Mouse (Mus musculus) hindbrain, embryonic 11.5 days (tissue): Measurements from ENCODE around the gene Olfr1062. TPM values are rescaled to one million over a fixed set of nuclear protein-coding genes. Genes with fewer than 3 reads are reported as not detected.
"Not testable (repeated sequence)": the region's sequence is repeated elsewhere in the genome, so short reads cannot be mapped to it uniquely, and the experiment has no call there.

Source experiments
- ATAC-seq: fragments of 200-750 bp; cut with Nextera tagmentation; 2 replicates; pipeline ENCODE4 v1.8.0; 2017; ENCODE audit warnings: mild to moderate bottlenecking, moderate TSS enrichment, moderate library complexity; ENCODE audit not compliant: low FRiP score
- DNase-seq: peaks from one replicate; pipeline ENCODE4 v3.0.0-alpha.2; 2015; ENCODE audit warnings: low spot score
- H3K27ac ChIP-seq: fragments of 300-500 bp; sonication (generic); 2 replicates; pipeline ENCODE4 v1.5.1; 2014; ENCODE audit warnings: mild to moderate bottlenecking, low read depth, low read length
- H3K27me3 ChIP-seq: fragments of 300-500 bp; sonication (generic); 2 replicates; pipeline ENCODE4 v1.6.1; 2014; ENCODE audit warnings: mild to moderate bottlenecking, low read length, moderate library complexity, mixed read lengths; ENCODE audit not compliant: control insufficient read depth, insufficient read depth
- H3K36me3 ChIP-seq: fragments of 300-500 bp; sonication (generic); 2 replicates; pipeline ENCODE4 v1.6.1; 2014; ENCODE audit warnings: mild to moderate bottlenecking, low read length, moderate library complexity, mixed read lengths; ENCODE audit not compliant: control insufficient read depth, insufficient read depth
- H3K4me1 ChIP-seq: fragments of 300-500 bp; sonication (generic); replicated peaks from 2 replicates; pipeline ENCODE4 v1.6.1; 2014; ENCODE audit warnings: low read length, mixed read lengths; ENCODE audit not compliant: control insufficient read depth, insufficient read depth
- H3K4me2 ChIP-seq: fragments of 300-500 bp; sonication (generic); replicated peaks from 2 replicates; pipeline ENCODE4 v1.6.1; 2014; ENCODE audit warnings: mild to moderate bottlenecking, low read depth, low read length
- H3K4me3 ChIP-seq: fragments of 300-500 bp; sonication (generic); 2 replicates; pipeline ENCODE4 v1.5.1; 2014; ENCODE audit warnings: low read depth, low read length
- H3K9ac ChIP-seq: fragments of 300-500 bp; sonication (generic); 2 replicates; pipeline ENCODE4 v1.6.1; 2014; ENCODE audit warnings: low read depth, low read length
- H3K9me3 ChIP-seq: fragments of 300-500 bp; sonication (generic); 2 replicates; pipeline ENCODE4 v1.6.1; 2016; ENCODE audit warnings: low read length; ENCODE audit not compliant: control insufficient read depth
- WGBS: fragments of 180-500 bp; shearing (Covaris S2); extraction: QIAGEN DNeasy Blood & Tissue Kit; methylation state at CpG from one replicate; pipeline ENCODE4 v1.1.7; 2014; 5-methylcytosine and 5-hydroxymethylcytosine counted together
- polyA plus RNA-seq: library from polyadenylated mRNA; unstranded; fragments of >200 nt; fragmentation: Nextera tagmentation; extraction: Ambion mirVana; gene quantifications from 2 replicates; pipeline ENCODE4 v1.2.1, GENCODE M21; 2014

Olfr1062 gene
- polyA plus RNA-seq = not detected in 2 replicates

DNA sequence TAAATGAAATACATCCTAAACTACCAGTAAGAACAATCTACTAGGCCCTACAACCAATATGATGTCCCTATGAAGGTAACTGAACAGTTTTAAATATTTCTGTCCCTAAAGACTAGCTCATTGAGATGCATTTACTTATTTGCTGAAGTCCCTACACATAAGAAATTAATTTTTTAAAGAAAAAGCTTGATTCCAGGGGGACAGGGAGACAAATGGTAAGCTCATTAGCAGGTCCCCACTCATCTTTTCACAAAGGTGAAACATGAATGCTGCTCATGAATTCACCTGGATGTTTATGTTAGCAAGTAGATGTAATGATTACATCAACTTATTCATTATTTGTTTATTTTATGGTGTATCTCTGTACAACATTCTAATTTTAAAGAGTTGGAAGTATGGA is at the start of gene Olfr1062:
TSS of gene Olfr1062 (minus strand) at position 101 of the 400 bp plus-strand sequence.
- H3K4me1 ChIP-seq, DNase-seq, ATAC-seq, H3K9ac ChIP-seq, H3K4me2 ChIP-seq, H3K36me3 ChIP-seq, H3K4me3 ChIP-seq, H3K9me3 ChIP-seq, H3K27me3 ChIP-seq, H3K27ac ChIP-seq: not testable (repeated sequence)

DNA sequence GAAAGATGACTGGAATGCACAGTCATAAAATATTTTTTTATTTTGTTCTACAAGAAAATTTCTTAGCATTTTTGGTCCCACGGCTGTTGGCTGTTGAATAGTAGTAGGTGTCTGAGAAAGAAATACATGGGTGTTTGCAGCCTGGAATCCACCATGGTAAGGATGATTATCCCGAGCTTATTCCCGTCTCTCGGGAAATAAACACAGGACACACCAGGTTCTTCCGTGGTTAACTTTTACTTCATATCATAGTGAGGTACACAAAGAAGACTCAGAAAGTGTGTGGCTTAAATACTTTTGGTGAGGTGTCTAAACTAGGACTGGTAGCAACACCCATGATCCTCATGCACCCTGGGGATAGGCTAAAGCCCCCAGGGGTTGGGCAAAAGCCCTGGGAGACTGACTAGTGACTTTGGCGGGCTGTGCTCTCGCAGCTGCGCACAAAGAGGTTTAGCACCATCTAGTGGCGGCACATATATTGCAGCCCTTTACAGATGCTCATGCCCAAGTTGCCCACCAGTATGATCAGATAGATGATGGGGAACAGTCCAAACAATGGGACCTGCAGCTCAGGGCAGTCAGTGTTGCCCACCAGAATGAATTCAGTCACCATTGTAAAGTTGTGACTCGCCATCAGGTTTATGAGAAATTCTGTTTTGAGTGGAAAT is 38.0 kb upstream of the Olfr1062 start:
- H3K36me3 ChIP-seq = no peaks in the 10 kb centered on the region
- no peak overlapping the region for H3K27ac ChIP-seq
- no peak overlapping the region for H3K4me2 ChIP-seq
- H3K9ac ChIP-seq = no peak overlapping the region
- no peaks in the 10 kb centered on the region for H3K9me3 ChIP-seq
- ATAC-seq (peak; percentile 86), DNase-seq (peak; percentile 74)
- 39% methylated on average over 10 of the region's 10 CpGs for WGBS
- H3K4me3 ChIP-seq = no peak overlapping the region
- no peaks in the 10 kb centered on the region for H3K27me3 ChIP-seq
- no peaks in the 10 kb centered on the region for H3K4me1 ChIP-seq

DNA sequence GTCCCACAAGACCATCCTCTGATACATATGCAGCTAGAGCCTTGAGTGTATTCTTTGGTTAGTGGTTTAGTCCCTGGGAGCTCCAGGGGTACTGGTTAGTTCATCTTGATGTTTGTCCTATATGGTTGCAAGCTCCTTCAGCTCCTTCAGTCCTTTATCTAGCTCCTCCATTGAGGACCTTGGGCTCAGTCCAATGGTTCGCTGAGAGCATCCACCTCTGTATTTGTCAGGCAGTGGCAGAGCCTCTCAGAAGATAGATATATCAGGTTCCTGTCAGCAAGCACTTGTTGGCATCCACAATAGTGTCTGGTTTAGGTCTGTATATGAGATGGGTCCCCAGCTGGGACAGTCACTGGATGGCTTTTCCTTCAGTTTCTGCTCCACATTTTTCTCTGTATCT is 33.9 kb upstream of the Olfr1062 start:
- no peak overlapping the region for H3K4me2 ChIP-seq
- no peaks in the 10 kb centered on the region for H3K36me3 ChIP-seq
- 81% methylated on average over 1 of the region's 1 CpGs for WGBS
- no peak overlapping the region for H3K9ac ChIP-seq
- H3K27ac ChIP-seq = no peak overlapping the region
- no peaks in the 10 kb centered on the region for H3K9me3 ChIP-seq
- H3K27me3 ChIP-seq = no peaks in the 10 kb centered on the region
- no peak for ATAC-seq
- no peak for DNase-seq
- H3K4me1 ChIP-seq = no peaks in the 10 kb centered on the region
- no peak overlapping the region for H3K4me3 ChIP-seq

DNA sequence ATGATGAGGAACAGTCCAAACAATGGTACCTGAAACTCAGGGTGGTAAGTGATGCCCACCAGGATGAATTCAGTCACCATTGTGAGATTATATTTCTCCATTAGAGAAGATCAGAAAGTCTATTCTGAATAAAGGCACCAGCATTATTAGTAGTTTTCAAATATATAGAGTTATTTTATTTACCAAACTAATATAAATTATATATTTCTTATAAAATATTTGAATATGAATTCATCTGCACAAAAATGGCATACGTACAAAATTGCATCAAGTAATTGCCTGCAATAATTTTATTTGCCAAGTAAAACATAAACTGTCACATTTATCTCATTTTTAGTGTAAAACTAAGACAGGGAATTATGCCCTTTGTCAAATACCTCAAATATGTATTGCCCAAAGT is 29.6 kb upstream of the Olfr1062 start, which contains the start of gene Olfr1066:
TSS of gene Olfr1066 (minus strand) at position 101 of the 400 bp plus-strand sequence.
- no peaks in the 10 kb centered on the region for H3K27me3 ChIP-seq
- ATAC-seq (no peak), DNase-seq (no peak)
- 92% methylated on average over 1 of the region's 1 CpGs for WGBS
- no peak within 1 kb of the TSS for H3K4me2 ChIP-seq
- no peak within 1 kb of the TSS for H3K9ac ChIP-seq
- H3K36me3 ChIP-seq = no peaks in the 10 kb centered on the region
- no peaks in the 10 kb centered on the region for H3K4me1 ChIP-seq
- no peak within 1 kb of the TSS for H3K27ac ChIP-seq
- H3K4me3 ChIP-seq = no peak within 1 kb of the TSS
- H3K9me3 ChIP-seq = no peaks in the 10 kb centered on the region

DNA sequence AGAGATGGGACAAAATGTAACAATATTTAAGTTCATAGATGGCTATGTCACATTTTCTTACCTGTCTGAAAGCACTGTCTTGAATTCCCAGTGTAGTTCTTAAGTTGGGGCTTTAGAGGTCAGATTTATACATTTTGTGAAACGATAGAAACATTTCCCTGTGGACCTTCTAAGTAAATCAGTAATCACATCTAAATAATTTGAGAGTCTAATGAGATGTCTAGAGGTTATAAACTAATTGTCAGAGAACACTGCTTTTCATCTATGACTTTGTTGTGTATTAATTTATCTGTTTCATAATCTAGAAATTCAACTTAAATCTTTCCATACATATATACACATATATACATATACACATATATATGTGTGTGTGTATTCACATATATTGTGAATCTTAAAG is 23.9 kb upstream of the Olfr1062 start, which contains the start of gene Olfr1065:
TSS of gene Olfr1065 (minus strand) at position 101 of the 400 bp plus-strand sequence.
- H3K4me2 ChIP-seq, H3K4me1 ChIP-seq, H3K27me3 ChIP-seq, H3K36me3 ChIP-seq, H3K27ac ChIP-seq, ATAC-seq, H3K4me3 ChIP-seq, DNase-seq, H3K9ac ChIP-seq, H3K9me3 ChIP-seq: not testable (repeated sequence)
- no CpG with 5 or more reads among the region's 1 CpGs for WGBS

DNA sequence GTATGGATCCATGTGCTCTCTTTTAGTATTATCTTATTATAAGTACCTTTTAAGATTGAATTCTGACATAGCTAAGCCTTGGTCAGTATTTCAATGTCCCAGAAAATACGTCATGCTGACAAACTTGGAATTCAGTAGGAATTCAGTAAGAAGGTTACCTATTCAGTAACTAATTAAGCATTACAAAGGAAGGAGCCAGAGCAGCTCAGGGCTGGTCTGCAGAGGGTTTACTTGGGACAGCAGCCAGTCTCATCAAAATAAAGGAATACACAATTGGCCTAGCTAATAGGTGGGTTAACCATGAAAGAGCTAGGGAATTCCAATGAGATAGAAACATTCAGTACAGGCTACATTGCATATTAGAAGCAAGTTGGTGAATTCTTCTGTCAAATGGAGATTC is 15.6 kb upstream of the Olfr1062 start:
- ATAC-seq, H3K9ac ChIP-seq, H3K9me3 ChIP-seq, H3K27ac ChIP-seq, H3K36me3 ChIP-seq, DNase-seq, H3K4me2 ChIP-seq, H3K4me3 ChIP-seq, H3K27me3 ChIP-seq, H3K4me1 ChIP-seq: not testable (repeated sequence)
- WGBS = 70% methylated on average over 1 of the region's 1 CpGs

DNA sequence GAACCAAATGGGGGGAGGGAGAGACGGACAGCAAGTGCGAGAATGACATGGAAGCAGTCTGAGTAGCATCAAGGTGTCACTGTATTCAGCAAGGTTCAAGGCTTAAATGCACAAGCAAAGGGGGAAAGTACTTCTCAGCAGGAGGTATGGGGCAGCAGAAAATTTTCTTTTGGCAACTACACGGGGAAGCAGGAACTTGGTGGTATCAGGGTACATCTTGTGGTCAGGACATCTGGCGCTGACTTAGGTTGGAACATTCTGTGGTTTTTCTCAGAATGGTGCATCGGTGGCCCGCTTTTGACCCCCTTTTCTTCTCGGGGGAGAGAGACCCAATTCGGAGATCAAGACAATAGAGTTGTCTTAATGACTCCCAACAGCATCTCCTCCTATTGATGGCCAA is 2.0 kb upstream of the Olfr1062 start:
- H3K36me3 ChIP-seq, H3K9me3 ChIP-seq, H3K9ac ChIP-seq, H3K27ac ChIP-seq, ATAC-seq, H3K4me2 ChIP-seq, DNase-seq, H3K27me3 ChIP-seq, H3K4me1 ChIP-seq, H3K4me3 ChIP-seq: not testable (repeated sequence)
- WGBS = 91% methylated on average over 8 of the region's 8 CpGs

DNA sequence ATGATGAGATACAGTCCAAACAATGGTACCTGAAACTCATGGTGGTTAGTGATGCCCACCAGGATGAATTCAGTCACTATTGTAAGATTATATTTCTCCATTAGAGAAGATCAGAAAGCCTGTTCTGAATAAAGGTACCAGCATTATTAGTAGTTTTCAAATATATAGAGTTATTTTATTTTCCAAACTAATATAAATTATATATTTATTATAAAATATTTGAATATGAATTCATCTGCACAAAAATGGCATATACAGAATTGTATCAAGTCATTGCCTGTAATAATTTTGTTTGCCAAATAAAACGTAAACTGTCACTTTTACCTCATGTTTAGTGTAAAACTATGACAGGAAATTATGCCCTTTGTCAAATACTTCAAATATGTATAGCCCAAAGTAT is 12.6 kb downstream of the Olfr1062 start, which contains the start of gene Olfr1061:
TSS of gene Olfr1061 (minus strand) at position 101 of the 400 bp plus-strand sequence.
- Histone ChIP-seq H3K9me3 (no peaks in the 10 kb centered on the region), H3K36me3 (no peaks in the 10 kb centered on the region), H3K9ac (no peak within 1 kb of the TSS), H3K4me1 (no peaks in the 10 kb centered on the region), H3K27me3 (no peaks in the 10 kb centered on the region), H3K27ac (no peak within 1 kb of the TSS), H3K4me3 (no peak within 1 kb of the TSS), H3K4me2 (no peak within 1 kb of the TSS)
- ATAC-seq (no peak), DNase-seq (no peak)
- WGBS = 95% methylated on average over 1 of the region's 1 CpGs

DNA sequence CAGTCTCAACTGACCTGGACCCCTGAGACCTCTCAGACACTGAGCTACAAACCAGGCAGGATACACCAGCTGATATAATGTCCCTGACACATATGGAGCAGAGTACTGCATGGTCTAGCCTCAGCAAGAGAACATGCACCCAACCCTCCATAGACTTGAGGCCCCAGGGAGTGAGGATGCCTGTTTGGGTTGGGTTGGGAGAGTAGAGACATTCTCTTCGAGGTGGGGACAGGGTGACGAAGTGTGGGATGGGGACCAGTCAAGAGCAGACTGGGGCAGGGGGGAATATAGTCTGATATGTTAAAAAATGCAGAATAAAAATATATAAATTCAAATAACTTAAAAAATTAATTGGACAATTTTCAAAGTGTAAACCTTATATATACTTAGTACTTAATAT is 31.4 kb downstream of the Olfr1062 start:
- no peak overlapping the region for H3K27ac ChIP-seq
- 89% methylated on average over 2 of the region's 2 CpGs for WGBS
- H3K4me3 ChIP-seq = no peak overlapping the region
- ATAC-seq (peak; percentile 27; the same call in 1 of the 2 replicates), DNase-seq (no peak)
- H3K36me3 ChIP-seq = no peaks in the 10 kb centered on the region
- H3K9ac ChIP-seq = no peak overlapping the region
- no peaks in the 10 kb centered on the region for H3K27me3 ChIP-seq
- H3K4me1 ChIP-seq = no peaks in the 10 kb centered on the region
- H3K4me2 ChIP-seq = no peak overlapping the region
- no peaks in the 10 kb centered on the region for H3K9me3 ChIP-seq
